Mouse (Mus musculus) lung, embryonic 14.5 days (tissue): Measurements from ENCODE around the gene Hoxa5. TPM values are rescaled to one million over a fixed set of nuclear protein-coding genes. Genes with fewer than 3 reads are reported as not detected.

ENCODE experiments used
- ATAC-seq: fragments of 200-750 bp; cut with Nextera tagmentation; 2 replicates; pipeline ENCODE4 v1.8.0; 2017; ENCODE audit warnings: mild to moderate bottlenecking, moderate TSS enrichment, moderate library complexity; ENCODE audit not compliant: insufficient read depth
- DNase-seq: peaks from one replicate; pipeline ENCODE4 v3.0.0-alpha.2; 2015
- H3K27ac ChIP-seq: fragments of 300-500 bp; sonication (generic); 2 replicates; pipeline ENCODE4 v1.5.1; 2014; ENCODE audit warnings: low read depth, mild to moderate bottlenecking, moderate library complexity
- H3K27me3 ChIP-seq: fragments of 300-500 bp; sonication (generic); 2 replicates; pipeline ENCODE4 v1.6.1; 2014; ENCODE audit warnings: low read length, control low read depth; ENCODE audit not compliant: insufficient read depth
- H3K36me3 ChIP-seq: fragments of 300-500 bp; sonication (generic); 2 replicates; pipeline ENCODE4 v1.6.1; 2014; ENCODE audit warnings: control low read depth; ENCODE audit not compliant: insufficient read depth
- H3K4me1 ChIP-seq: fragments of 300-500 bp; sonication (generic); 2 replicates; pipeline ENCODE4 v1.6.1; 2014; ENCODE audit warnings: antibody characterized with exemption, control low read depth; ENCODE audit not compliant: insufficient read depth
- H3K4me2 ChIP-seq: fragments of 300-500 bp; sonication (generic); 2 replicates; pipeline ENCODE4 v1.6.1; 2014; ENCODE audit warnings: mild to moderate bottlenecking
- H3K4me3 ChIP-seq: fragments of 300-500 bp; sonication (generic); 2 replicates; pipeline ENCODE4 v1.5.1; 2014; ENCODE audit warnings: low read depth, low read length
- H3K9ac ChIP-seq: fragments of 300-500 bp; sonication (generic); 2 replicates; pipeline ENCODE4 v1.6.1; 2014
- H3K9me3 ChIP-seq: fragments of 300-500 bp; sonication (generic); 2 replicates; pipeline ENCODE4 v1.6.1; 2016; ENCODE audit warnings: low read depth, low read length, control low read depth
- CTCF ChIP-seq: IDR thresholded peaks from 2 replicates; pipeline ENCODE4 v1.5.1; 2016; ENCODE audit warnings: antibody characterized with exemption, low read depth
- WGBS: fragments of 180-500 bp; shearing (Covaris S2); extraction: QIAGEN DNeasy Blood & Tissue Kit; methylation state at CpG from one replicate; pipeline ENCODE4 v1.1.7; 2014; 5-methylcytosine and 5-hydroxymethylcytosine counted together
- polyA plus RNA-seq: library from polyadenylated mRNA; unstranded; fragments of >200 nt; fragmentation: Nextera tagmentation; extraction: Ambion mirVana; gene quantifications from 2 replicates; pipeline ENCODE4 v1.2.1, GENCODE M21; 2014

The Hoxa5 gene
- polyA plus RNA-seq, 1 experiment from 2014 or later = 58.5 TPM

DNA sequence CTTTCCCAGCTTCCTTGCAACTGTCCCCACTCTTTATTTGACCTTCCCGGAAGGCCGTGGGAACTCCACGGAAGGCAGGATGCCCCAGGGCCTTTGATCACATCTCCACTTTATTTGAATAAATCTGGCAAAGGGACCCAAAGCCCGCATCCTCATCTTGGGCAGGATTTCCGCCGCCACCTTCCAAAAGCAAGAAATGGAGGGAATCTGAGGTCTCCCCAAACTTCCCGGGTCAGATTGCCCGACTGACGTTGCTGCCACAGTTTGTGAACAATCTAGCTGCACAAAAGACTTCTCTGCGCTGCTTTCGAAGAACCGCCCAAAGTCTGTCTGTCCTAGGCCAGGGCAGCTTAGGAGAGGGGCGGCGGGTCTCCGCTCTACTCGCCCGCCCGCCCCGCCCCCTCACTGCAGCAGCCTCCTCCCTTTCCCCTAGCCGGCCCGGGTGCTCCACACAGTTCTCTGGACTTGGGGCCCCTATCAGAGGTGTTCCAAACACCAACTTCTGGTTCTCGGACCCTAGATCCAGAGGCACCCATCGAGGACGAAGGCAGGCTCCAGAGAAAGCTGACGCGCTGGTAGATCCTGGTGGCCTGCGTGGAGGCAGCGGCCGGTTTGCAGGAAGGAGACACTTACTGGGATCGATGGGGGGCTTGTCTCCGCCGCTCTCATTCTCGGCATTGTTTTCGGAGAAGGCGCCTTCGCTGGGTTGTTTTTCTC is 20.7 kb upstream of the Hoxa5 start:
- TF ChIP-seq CTCF = no peak
- 2% methylated on average over 35 of the region's 36 CpGs for WGBS
- Histone ChIP-seq H3K4me2 (peak overlapping the region; percentile 45; the same call in 1 of the 2 replicates), H3K27me3 (peaks cover 100% of the 10 kb centered on the region), H3K9ac (no peak overlapping the region), H3K27ac (no peak overlapping the region), H3K4me1 (no peaks in the 10 kb centered on the region), H3K9me3 (no peaks in the 10 kb centered on the region), H3K36me3 (no peaks in the 10 kb centered on the region), H3K4me3 (peak overlapping the region; percentile 25; the same call in 1 of the 2 replicates)
- ATAC-seq (no peak), DNase-seq (no peak)

DNA sequence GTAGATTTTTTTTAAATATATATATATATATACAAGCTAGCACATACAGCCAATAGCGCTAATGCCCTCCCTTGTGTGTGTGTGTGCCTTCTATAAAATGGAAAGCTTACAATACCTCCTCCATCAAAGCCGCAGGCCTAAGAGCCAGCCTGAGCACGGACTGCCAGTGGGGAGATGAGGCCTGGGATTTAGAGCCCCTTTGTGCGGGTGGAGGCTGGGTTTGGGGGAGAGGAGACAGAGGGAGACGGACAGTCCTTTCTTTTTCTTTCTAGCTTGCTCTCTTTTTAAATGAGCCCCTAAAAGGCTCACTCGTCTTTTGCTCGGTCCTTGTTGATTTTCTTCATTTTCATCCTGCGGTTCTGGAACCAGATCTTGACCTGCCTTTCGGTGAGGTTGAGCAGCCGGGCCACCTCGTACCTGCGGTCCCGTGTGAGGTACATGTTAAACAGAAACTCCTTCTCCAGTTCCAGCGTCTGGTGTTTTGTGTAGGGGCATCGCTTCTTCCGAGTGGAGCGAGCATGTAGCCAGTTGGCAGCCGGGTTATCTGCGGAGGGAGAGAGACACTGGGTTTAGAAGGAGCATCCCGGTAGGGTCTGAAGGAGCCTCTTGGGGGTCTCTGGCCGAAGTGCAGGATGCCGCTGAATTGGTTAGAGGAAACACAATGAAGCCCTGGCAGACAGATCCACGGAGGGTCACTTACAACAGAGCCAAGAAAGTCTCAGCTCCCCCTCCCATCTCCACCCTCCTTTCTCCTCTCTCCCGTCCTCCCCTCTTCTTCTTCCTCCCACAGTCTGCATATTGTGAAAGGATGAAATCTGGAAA is 19.8 kb upstream of the Hoxa5 start:
- 9% methylated on average over 24 of the region's 24 CpGs for WGBS
- H3K4me3 ChIP-seq = peak overlapping the region; percentile 5; the same call in 1 of the 2 replicates
- TF ChIP-seq CTCF = no peak
- H3K9ac ChIP-seq = no peak overlapping the region; the same call in 1 of the 2 replicates
- H3K27ac ChIP-seq = no peak overlapping the region
- H3K36me3 ChIP-seq = no peaks in the 10 kb centered on the region
- DNase-seq = no peak
- H3K9me3 ChIP-seq = no peaks in the 10 kb centered on the region
- H3K4me2 ChIP-seq = peak overlapping the region; percentile 23; the same call in 1 of the 2 replicates
- peaks cover 100% of the 10 kb centered on the region for H3K27me3 ChIP-seq
- no peak for ATAC-seq
- no peaks in the 10 kb centered on the region for H3K4me1 ChIP-seq

DNA sequence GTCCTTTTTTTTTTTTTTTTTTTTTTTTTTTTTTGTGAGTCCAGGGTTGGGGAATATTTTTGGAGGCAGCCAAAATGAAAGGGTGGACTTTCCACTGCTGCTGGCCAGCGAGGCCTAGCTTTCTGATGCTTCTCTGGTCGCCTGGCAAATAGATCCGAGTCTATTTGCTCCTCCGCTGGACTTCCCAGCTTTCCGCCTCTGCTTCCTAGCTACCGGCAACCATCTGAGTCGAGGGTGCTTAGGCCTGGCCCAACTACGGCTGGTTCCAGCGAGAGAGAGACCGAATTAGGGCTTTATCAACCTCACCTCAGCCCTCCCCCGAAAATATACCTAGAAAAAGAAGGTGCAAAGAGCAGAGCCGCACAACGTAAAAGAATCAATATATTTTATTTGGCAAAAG is 18.3 kb upstream of the Hoxa5 start:
- Histone ChIP-seq H3K4me3 (no peak overlapping the region), H3K4me1 (no peaks in the 10 kb centered on the region), H3K27ac (no peak overlapping the region), H3K9ac (no peak overlapping the region), H3K27me3 (peaks cover 100% of the 10 kb centered on the region), H3K4me2 (no peak overlapping the region), H3K36me3 (no peaks in the 10 kb centered on the region), H3K9me3 (no peaks in the 10 kb centered on the region)
- 47% methylated on average over 13 of the region's 13 CpGs for WGBS
- DNase-seq = no peak
- TF ChIP-seq CTCF = no peak
- no peak for ATAC-seq

DNA sequence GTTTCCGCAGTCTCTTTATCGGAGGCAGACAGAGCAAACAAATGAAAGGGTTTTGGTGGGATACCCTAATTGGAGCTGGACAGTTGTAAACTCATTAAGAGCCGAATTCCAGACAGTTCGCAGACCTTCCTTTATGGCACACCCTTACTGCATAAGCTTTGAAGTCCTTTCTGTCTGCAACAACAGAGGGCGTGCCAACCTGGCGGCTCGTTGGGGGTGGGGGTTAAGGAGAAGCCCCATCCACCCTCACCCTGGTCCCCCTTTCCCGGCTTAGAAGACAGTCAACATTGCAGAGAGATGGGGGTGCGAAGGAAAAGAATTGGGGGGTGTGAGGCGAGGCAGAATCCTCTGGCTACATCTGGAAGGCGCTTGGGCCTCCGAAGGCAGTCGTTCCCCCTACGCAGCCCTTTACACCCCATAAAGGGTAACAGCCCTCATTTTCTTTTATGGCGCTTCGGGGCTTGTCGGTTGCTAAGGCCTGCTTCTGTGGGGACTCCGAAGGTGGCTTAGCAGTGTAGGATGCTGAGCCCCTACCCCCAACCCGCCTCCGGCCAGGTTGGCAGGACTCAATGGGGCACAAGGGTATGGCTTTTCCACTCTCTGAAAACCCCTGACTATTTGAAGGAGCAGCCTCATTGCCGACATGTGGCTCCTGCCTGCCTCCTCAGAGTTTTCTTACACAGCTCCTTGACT is 17.8 kb upstream of the Hoxa5 start:
- ATAC-seq = peak; percentile 2; the same call in 1 of the 2 replicates
- Histone ChIP-seq H3K4me2 (peak overlapping the region; percentile 94), H3K4me3 (peak overlapping the region; percentile 58), H3K27me3 (peaks cover 100% of the 10 kb centered on the region), H3K9me3 (no peaks in the 10 kb centered on the region), H3K9ac (no peak overlapping the region), H3K27ac (no peak overlapping the region), H3K36me3 (no peaks in the 10 kb centered on the region), H3K4me1 (no peaks in the 10 kb centered on the region)
- 22% methylated on average over 21 of the region's 21 CpGs for WGBS
- no peak for DNase-seq
- TF ChIP-seq CTCF = no peak

DNA sequence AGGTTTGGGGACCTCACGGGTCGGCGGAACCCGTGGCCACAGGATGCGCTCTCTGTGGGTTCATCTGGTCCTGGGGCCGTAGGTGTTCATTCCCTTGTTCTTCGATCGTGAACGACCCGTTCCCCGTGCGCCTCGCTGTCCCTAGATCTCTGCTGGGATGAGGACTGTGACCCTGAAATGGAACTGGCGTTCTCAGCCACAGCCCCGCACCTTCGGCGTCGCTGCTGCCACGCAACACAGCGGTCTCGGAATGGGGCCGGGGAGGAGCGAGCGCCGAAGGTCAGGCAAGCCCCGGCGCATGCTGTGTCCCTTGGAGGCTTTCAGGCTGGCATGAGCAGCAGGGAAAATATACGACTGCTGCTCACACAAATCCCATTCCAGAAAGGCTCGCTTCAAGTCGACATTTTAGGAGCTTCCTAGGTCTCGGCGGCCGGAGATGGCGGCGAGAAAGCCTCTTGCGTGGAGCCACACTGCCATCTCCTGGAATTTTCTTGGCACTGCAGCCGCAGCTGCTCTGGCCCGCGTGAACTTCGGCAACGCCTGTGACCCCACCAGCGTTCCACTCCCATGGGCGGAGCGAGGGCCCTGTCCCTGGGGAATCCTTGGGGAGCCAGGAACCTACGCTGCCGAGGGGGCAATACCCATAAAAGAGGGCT is 17.1 kb upstream of the Hoxa5 start, which contains the start of gene Hoxa7:
Gene Hoxa7, minus strand, starts transcription at position 518 of the 656 bp plus-strand sequence.
- DNase-seq (peak; percentile 97), ATAC-seq (peak; percentile 51)
- 2% methylated on average over 46 of the region's 46 CpGs for WGBS
- no peaks in the 10 kb centered on the region for H3K4me1 ChIP-seq
- no peak within 1 kb of the TSS for H3K27ac ChIP-seq
- H3K9ac ChIP-seq = peak within 1 kb of the TSS; percentile 67
- peak within 1 kb of the TSS; percentile 94 for H3K4me2 ChIP-seq
- TF ChIP-seq CTCF = peak; percentile 99
- no peaks in the 10 kb centered on the region for H3K36me3 ChIP-seq
- peaks cover 99% of the 10 kb centered on the region for H3K27me3 ChIP-seq
- no peaks in the 10 kb centered on the region for H3K9me3 ChIP-seq
- H3K4me3 ChIP-seq = peak within 1 kb of the TSS; percentile 58

DNA sequence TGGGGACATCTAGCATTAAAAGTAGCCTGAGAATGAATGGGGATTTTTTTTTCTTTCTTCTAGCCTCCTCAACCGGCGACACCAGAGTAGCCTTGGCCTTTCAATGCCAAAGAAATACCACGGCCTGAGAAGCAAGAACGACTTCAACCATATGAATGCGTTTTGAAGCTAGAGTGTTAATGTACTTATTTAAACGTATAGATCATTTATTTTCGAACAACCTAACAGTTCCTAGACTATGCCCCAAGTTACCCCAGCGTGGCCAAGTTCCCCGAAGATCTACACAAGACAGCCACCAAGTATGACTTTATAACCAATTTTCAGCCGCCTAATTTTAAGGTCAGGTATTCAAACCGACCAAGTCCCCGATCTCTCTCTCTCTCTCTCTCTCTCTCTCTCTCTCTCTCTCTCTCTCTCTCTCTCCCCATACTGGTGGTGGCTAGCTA is 16.5 kb upstream of the Hoxa5 start:
- DNase-seq (peak; percentile 48), ATAC-seq (no peak)
- H3K4me2 ChIP-seq = peak overlapping the region; percentile 94
- H3K9ac ChIP-seq = peak overlapping the region; percentile 67
- no peaks in the 10 kb centered on the region for H3K4me1 ChIP-seq
- peak overlapping the region; percentile 58 for H3K4me3 ChIP-seq
- TF ChIP-seq CTCF = no peak
- H3K27ac ChIP-seq = no peak overlapping the region
- no peaks in the 10 kb centered on the region for H3K36me3 ChIP-seq
- 25% methylated on average over 12 of the region's 12 CpGs for WGBS
- H3K27me3 ChIP-seq = peaks cover 99% of the 10 kb centered on the region
- no peaks in the 10 kb centered on the region for H3K9me3 ChIP-seq
